Mouse (Mus musculus) MEL-GATA-1-ER (cell line): ENCODE measurements around the gene Plekha6.
"Not testable (repeated sequence)": the region's sequence is repeated elsewhere in the genome, so short reads cannot be mapped to it uniquely, and the experiment has no call there.

Experiments used
- DNase-seq: peaks from one replicate; pipeline ENCODE4 v3.0.0-alpha.2; 2012; ENCODE audit warnings: low read depth; ENCODE audit errors: extremely low read depth

Plekha6 gene

DNA sequence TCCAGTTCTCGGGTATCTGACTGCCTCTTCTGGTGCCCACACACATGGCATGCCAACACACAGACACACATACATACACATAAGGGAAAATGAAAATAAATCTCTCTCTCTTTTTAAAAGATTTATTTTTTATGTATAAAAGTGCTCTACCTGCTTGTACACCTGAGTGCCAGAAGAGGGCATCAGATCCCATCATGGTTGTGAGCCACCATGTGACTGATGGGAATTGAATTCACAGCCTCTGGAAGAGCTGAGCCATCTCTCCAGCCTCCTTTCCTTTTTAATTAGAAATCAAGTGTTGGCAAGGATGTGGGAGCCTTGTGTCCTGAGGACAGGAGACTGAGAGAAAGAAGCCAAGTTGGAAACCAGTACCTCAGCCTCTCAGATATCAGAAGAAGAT lies 153.1 kb downstream of the Plekha6 start:
- DNase-seq, result no peak

GRCm38 (mm10) chr1:133321267-133321925 lies 157.4 kb downstream of the Plekha6 start, which contains the start of gene Kiss1:
Gene Kiss1 (plus strand): TSS chr1:133321875.
- no peak for DNase-seq

GRCm38 (mm10) chr1:133323333-133323732 lies 159.3 kb downstream of the Plekha6 start:
- no peak for DNase-seq

GRCm38 (mm10) chr1:133325951-133326350 lies 161.9 kb downstream of the Plekha6 start:
- no peak for DNase-seq

DNA sequence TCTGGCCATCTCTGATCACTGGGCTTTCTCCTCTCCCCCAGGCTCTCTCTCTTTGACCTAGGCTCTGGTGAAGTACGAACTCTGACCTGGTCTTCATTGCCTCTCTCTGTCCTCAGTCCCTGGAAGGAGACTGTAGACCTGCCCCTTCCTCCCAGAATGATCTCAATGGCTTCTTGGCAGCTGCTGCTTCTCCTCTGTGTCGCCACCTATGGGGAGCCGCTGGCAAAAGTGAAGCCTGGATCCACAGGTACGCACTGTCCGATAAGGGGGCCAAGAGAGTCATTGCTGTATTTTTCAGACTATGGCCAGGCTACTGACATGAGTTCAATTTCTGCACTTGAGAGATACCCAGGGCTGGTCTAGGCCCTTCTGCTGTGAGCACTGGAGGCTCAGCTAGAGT lies 163.1 kb downstream of the Plekha6 start:
- no peak for DNase-seq

- DNase-seq, result no peak
These were observed 164.3 kb downstream of the Plekha6 start for GRCm38 (mm10) chr1:133328299-133328795.

GRCm38 (mm10) chr1:133328896-133329637 lies 165.1 kb downstream of the Plekha6 start:
- DNase-seq, result no peak

DNA sequence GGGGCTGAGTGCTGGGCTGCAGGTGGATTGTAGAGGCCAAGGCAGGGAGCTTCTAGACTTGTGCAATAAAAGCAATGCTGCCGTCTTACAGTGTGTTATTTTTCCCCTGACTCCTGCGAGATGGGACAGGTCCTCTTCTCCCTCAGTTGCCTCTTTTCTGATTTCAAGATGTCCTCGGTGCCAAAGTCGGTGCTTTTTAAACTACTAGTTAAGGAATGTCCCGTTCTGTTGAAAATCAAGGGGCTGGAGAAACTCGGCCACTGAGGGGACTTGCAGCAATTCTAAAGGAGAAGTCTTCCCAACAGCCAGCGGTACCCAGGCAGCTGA lies 165.6 kb downstream of the Plekha6 start:
- DNase-seq, result no peak

- DNase-seq, result no peak
These were observed 167.1 kb downstream of the Plekha6 start for GRCm38 (mm10) chr1:133331142-133331541.

DNA sequence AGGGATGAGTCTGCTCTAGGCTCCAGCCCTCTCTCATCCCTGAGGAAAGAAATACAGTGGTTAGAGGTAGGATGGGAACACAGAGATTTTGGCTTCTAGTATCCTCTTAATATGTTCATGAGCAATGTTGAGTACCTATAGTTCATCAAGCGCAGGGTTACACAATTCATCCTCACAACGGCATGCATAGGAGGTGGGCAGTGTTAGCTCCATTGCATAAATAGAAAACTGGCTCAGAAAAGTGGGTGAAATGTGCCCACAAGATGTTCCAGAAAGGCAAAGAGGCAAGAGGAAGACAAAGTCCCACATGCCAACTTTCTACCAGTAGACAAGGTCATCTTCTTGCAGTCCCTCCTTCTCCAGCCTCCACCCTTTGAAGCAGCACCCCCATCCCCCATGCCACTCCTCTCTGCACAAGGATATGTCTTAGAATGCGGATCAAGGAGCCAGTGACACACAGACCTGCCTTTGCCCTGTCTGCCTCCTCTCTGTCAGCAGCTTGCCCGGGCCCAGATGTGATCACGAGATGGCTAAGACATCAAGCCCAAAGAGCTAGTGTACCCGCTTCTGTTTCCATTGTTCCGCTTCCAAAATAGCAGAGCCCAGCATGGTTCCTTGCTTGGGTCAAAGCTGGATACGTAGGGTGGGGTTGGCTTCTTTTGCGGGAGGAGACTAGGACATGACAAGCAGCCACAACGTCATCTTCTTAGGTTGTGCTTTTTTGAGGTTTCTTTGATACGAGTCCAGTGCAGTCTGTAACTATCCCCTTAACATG lies 168.8 kb downstream of the Plekha6 start:
- DNase-seq, result no peak

DNA sequence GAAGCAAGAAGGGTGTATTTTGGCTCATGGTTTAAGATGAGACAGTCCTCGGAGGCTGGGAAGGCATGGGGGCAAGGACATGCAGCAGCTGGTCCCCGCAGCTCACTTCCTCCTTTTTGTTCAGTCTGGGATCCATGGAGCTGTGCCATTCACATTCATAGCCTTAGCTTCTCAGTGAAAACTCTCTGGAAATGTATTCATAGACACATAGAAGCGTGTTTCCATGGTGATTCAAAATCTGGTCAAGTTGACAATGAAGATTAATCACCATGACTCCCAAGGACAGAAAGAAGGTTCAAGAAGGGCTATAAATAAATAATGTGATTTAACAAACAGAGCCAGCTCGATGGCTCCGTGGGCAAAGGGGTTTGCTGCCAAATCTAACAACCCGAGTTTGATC lies 169.9 kb downstream of the Plekha6 start:
- no peak for DNase-seq

DNA sequence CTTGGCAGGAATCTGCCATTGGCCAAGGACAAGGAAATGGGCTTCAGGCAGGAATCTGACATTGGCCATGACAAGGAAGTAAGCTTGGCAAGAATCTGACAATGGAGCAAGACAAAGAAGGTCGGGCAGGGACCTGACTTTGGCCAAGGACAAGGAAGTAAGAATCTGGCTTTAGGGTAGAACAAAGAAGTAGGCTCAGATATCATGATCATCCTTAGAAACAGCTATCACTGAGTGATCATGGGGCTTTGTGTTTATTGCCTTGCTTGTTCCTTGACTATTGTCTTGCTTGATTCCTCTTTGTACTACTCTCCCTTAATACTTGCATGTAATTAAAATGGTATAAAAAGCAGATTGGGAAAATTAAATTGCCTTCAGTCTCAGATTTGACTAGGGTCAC lies 176.4 kb downstream of the Plekha6 start:
- not testable (repeated sequence) for DNase-seq

GRCm38 (mm10) chr1:133344357-133344756 lies 180.3 kb downstream of the Plekha6 start:
- DNase-seq, result no peak

GRCm38 (mm10) chr1:133346531-133346930 lies 182.5 kb downstream of the Plekha6 start:
- DNase-seq, result no peak

- no peak for DNase-seq
These were observed 183.2 kb downstream of the Plekha6 start for GRCm38 (mm10) chr1:133347226-133347625.

DNA sequence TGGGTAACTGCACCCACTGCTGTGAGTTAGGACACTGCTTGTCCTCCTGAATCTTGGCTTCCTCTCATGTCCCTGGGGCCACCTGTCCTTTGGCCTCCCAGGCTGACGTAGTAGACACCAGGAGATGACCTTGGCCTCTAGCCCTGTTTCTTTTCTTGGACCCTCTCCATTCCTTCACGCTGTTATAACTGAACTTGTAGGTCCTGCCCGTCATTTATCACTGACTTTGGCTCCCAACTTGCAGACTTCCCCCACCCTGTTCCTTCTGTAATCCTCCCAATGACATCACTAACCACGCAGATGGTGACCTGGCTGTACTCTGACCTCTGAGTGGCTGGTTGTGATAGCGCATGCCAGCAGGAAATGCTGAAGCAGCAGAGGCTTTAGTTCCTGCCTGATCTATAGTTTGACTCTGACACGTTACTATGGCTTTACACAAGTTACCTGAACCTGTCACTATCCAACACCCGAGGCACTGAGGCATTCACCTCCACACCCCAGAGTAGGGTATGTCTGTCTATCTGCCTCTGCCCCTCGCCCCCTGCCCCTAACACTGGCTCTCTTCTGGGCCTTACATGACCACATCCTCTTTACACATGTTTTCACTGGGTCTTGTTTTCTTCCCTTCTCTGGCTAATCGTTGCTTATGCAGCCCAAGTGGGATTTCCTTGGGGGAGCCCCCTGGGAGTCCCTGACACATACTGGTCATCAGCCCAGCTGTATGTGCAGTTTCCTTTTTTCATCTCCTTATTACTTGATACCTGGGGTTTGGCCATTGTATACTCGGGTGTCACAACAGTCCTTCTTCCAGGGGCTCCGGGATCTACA lies 183.9 kb downstream of the Plekha6 start:
- no peak for DNase-seq

GRCm38 (mm10) chr1:133350210-133350609 lies 186.2 kb downstream of the Plekha6 start, which contains the start of gene Ren1:
Gene Ren1 (plus strand): TSS chr1:133350510.
- DNase-seq, result no peak

DNA sequence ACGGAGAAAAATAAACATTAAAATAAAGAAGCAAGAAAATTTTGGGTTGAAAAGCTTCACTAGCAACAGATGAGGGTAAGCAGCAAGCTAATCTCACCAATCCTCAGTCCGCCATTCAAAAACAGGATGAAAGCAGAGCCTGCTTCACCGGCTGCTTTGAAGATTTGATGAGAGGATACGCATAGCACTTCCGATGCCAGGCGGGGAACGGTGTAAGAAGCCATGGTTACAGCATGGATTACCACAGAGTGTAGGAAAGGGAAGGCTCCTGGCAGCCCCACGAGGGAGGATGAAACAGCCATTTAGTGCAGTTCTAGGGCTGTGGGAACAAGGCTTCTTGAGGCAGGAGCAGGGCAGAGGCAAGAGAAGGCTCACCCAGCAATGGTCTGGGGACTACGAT lies 187.8 kb downstream of the Plekha6 start:
- DNase-seq, result no peak
